Mouse (Mus musculus) midbrain, embryonic 16.5 days (tissue): ENCODE results near the gene Hist1h2bn. TPM values are rescaled to one million over a fixed set of nuclear protein-coding genes. Genes with fewer than 3 reads are reported as not detected.
"Not testable (repeated sequence)": the region's sequence is repeated elsewhere in the genome, so short reads cannot be mapped to it uniquely, and the experiment has no call there.

ENCODE experiments used
- ATAC-seq: fragments of 200-750 bp; cut with Nextera tagmentation; 2 replicates; pipeline ENCODE4 v1.8.0; 2017; ENCODE audit warnings: moderate TSS enrichment
- H3K27ac ChIP-seq: fragments of 300-500 bp; sonication (generic); 2 replicates; pipeline ENCODE4 v1.5.1; 2014; ENCODE audit warnings: mild to moderate bottlenecking, low read length, mixed read lengths
- H3K27me3 ChIP-seq: fragments of 300-500 bp; sonication (generic); 2 replicates; pipeline ENCODE4 v1.6.1; 2014; ENCODE audit warnings: low read depth, low read length, mixed read lengths; ENCODE audit not compliant: control insufficient read depth, insufficient read depth
- H3K36me3 ChIP-seq: fragments of 300-500 bp; sonication (generic); 2 replicates; pipeline ENCODE4 v1.6.1; 2014; ENCODE audit warnings: mild to moderate bottlenecking, low read length, moderate library complexity, mixed read lengths; ENCODE audit not compliant: control insufficient read depth, insufficient read depth
- H3K4me1 ChIP-seq: fragments of 300-500 bp; sonication (generic); 2 replicates; pipeline ENCODE4 v1.6.1; 2014; ENCODE audit warnings: mild to moderate bottlenecking, low read length, mixed read lengths; ENCODE audit not compliant: control insufficient read depth, insufficient read depth
- H3K4me2 ChIP-seq: fragments of 300-500 bp; sonication (generic); 2 replicates; pipeline ENCODE4 v1.6.1; 2014; ENCODE audit warnings: mild to moderate bottlenecking, low read length, mixed read lengths
- H3K4me3 ChIP-seq: fragments of 300-500 bp; sonication (generic); 2 replicates; pipeline ENCODE4 v1.5.1; 2014; ENCODE audit warnings: low read depth, mild to moderate bottlenecking, low read length, moderate library complexity, mixed read lengths
- H3K9ac ChIP-seq: fragments of 300-500 bp; sonication (generic); 2 replicates; pipeline ENCODE4 v1.6.1; 2014; ENCODE audit warnings: low read depth, low read length, mixed read lengths
- H3K9me3 ChIP-seq: fragments of 300-500 bp; sonication (generic); replicated peaks from 2 replicates; pipeline ENCODE4 v1.6.1; 2014; ENCODE audit warnings: mild to moderate bottlenecking, low read length, mixed read lengths; ENCODE audit not compliant: control insufficient read depth, poor library complexity, severe bottlenecking
- WGBS: fragments of 180-500 bp; shearing (Covaris S2); extraction: QIAGEN DNeasy Blood & Tissue Kit; methylation state at CpG from one replicate; pipeline ENCODE4 v1.1.7; 2014; 5-methylcytosine and 5-hydroxymethylcytosine counted together
- polyA plus RNA-seq: library from polyadenylated mRNA; unstranded; fragments of >200 nt; fragmentation: Nextera tagmentation; extraction: Ambion mirVana; gene quantifications from 2 replicates; pipeline ENCODE4 v1.2.1, GENCODE M21; 2015

The Hist1h2bn gene
- polyA plus RNA-seq, 1 experiment from 2014 or later = 1.1 TPM

GRCm38 (mm10) chr13:21779767-21780731 lies 26.1 kb downstream of the Hist1h2bn start, which contains the start of gene Hist1h1b:
TSS of gene Hist1h1b (minus strand) at chr13:21780625.
- H3K4me1 ChIP-seq = peaks cover 21% of the 10 kb centered on the region
- H3K36me3 ChIP-seq = no peaks in the 10 kb centered on the region
- H3K9ac ChIP-seq = peak within 1 kb of the TSS; percentile 25
- peak within 1 kb of the TSS; percentile 42 for H3K4me3 ChIP-seq
- ATAC-seq = peak; percentile 11; the same call in 1 of the 2 replicates
- under 1% methylated on average over 44 of the region's 44 CpGs for WGBS
- H3K9me3 ChIP-seq = no peaks in the 10 kb centered on the region
- peak within 1 kb of the TSS; percentile 76 for H3K27ac ChIP-seq
- H3K4me2 ChIP-seq = peak within 1 kb of the TSS; percentile 84
- no peaks in the 10 kb centered on the region; the same call in 1 of the 2 replicates for H3K27me3 ChIP-seq

- no peak overlapping the region for H3K9ac ChIP-seq
- 44% methylated on average over 6 of the region's 6 CpGs for WGBS
- peaks cover 22% of the 10 kb centered on the region for H3K4me1 ChIP-seq
- no peak for ATAC-seq
- peak overlapping the region; percentile 84; the same call in 1 of the 2 replicates for H3K4me2 ChIP-seq
- H3K27ac ChIP-seq = no peak overlapping the region
- H3K27me3 ChIP-seq = no peaks in the 10 kb centered on the region; the same call in 1 of the 2 replicates
- H3K4me3 ChIP-seq = no peak overlapping the region
- no peaks in the 10 kb centered on the region for H3K9me3 ChIP-seq
- H3K36me3 ChIP-seq = no peaks in the 10 kb centered on the region
These were observed 27.2 kb downstream of the Hist1h2bn start for GRCm38 (mm10) chr13:21781021-21781555.

- peaks cover 26% of the 10 kb centered on the region for H3K4me1 ChIP-seq
- no peaks in the 10 kb centered on the region for H3K9me3 ChIP-seq
- no peaks in the 10 kb centered on the region; the same call in 1 of the 2 replicates for H3K27me3 ChIP-seq
- 98% methylated on average over 1 of the region's 1 CpGs for WGBS
- no peaks in the 10 kb centered on the region for H3K36me3 ChIP-seq
- no peak overlapping the region for H3K4me2 ChIP-seq
- no peak for ATAC-seq
- H3K4me3 ChIP-seq = no peak overlapping the region
- no peak overlapping the region for H3K27ac ChIP-seq
- H3K9ac ChIP-seq = no peak overlapping the region
These were observed 27.7 kb downstream of the Hist1h2bn start for GRCm38 (mm10) chr13:21781639-21782038.

GRCm38 (mm10) chr13:21782361-21783254 lies 28.7 kb downstream of the Hist1h2bn start:
- ATAC-seq, H3K9me3 ChIP-seq, H3K36me3 ChIP-seq, H3K27me3 ChIP-seq: not testable (repeated sequence)
- WGBS = under 1% methylated on average over 12 of the region's 35 CpGs
- Histone ChIP-seq H3K27ac (peak overlapping the region; percentile 69; the same call in 1 of the 2 replicates), H3K4me3 (peak overlapping the region; percentile 41), H3K4me1 (peaks cover 26% of the 10 kb centered on the region), H3K4me2 (peak overlapping the region; percentile 87), H3K9ac (peak overlapping the region; percentile 64)

GRCm38 (mm10) chr13:21783255-21783617 lies 29.3 kb downstream of the Hist1h2bn start, which contains the start of gene Hist1h3i:
TSS of gene Hist1h3i (minus strand) at chr13:21783370.
- 0% methylated on average over 13 of the region's 20 CpGs for WGBS
- ATAC-seq = peak; percentile 79
- H3K27ac ChIP-seq = peak within 1 kb of the TSS; percentile 69; the same call in 1 of the 2 replicates

GRCm38 (mm10) chr13:21783734-21784161 lies 29.8 kb downstream of the Hist1h2bn start:
- WGBS = 2% methylated on average over 9 of the region's 9 CpGs
- Histone ChIP-seq H3K4me2 (peak overlapping the region; percentile 87), H3K9ac (no peak overlapping the region), H3K4me1 (peaks cover 31% of the 10 kb centered on the region), H3K4me3 (peak overlapping the region; percentile 37), H3K36me3 (no peaks in the 10 kb centered on the region), H3K27me3 (no peaks in the 10 kb centered on the region; the same call in 1 of the 2 replicates), H3K27ac (0 out of 2 replicates have a peak overlapping the region, but pooled peaks have one; percentile 2), H3K9me3 (no peaks in the 10 kb centered on the region)
- ATAC-seq = no peak

More at GRCm38 (mm10) chr13:21783255-21783617, 29.3 kb downstream of the Hist1h2bn start, which contains the start of gene Hist1h3i:
- Histone ChIP-seq H3K27me3 (no peaks in the 10 kb centered on the region; the same call in 1 of the 2 replicates), H3K4me2 (peak within 1 kb of the TSS; percentile 87), H3K4me3 (peak within 1 kb of the TSS; percentile 41), H3K36me3 (no peaks in the 10 kb centered on the region), H3K4me1 (peaks cover 30% of the 10 kb centered on the region), H3K9ac (peak within 1 kb of the TSS; percentile 64), H3K9me3 (no peaks in the 10 kb centered on the region)

GRCm38 (mm10) chr13:21784311-21784710 lies 30.4 kb downstream of the Hist1h2bn start:
- Histone ChIP-seq H3K27me3 (no peaks in the 10 kb centered on the region; the same call in 1 of the 2 replicates), H3K4me1 (peaks cover 31% of the 10 kb centered on the region), H3K4me2 (no peak overlapping the region), H3K9ac (no peak overlapping the region), H3K27ac (no peak overlapping the region), H3K36me3 (no peaks in the 10 kb centered on the region), H3K9me3 (no peaks in the 10 kb centered on the region), H3K4me3 (no peak overlapping the region)
- ATAC-seq = no peak
- 19% methylated on average over 6 of the region's 6 CpGs for WGBS

GRCm38 (mm10) chr13:21786189-21786898 lies 32.4 kb downstream of the Hist1h2bn start:
- Histone ChIP-seq H3K9me3 (no peaks in the 10 kb centered on the region), H3K4me1 (peaks cover 25% of the 10 kb centered on the region), H3K27me3 (no peaks in the 10 kb centered on the region), H3K36me3 (no peaks in the 10 kb centered on the region), H3K9ac (peak overlapping the region; percentile 60; the same call in 1 of the 2 replicates), H3K27ac (peak overlapping the region; percentile 70), H3K4me3 (peak overlapping the region; percentile 37), H3K4me2 (peak overlapping the region; percentile 64)
- WGBS = 2% methylated on average over 8 of the region's 8 CpGs
- ATAC-seq = no peak
